24 mouse cellular contexts compared by ENCODE assay signal in the genomic region with DNA sequence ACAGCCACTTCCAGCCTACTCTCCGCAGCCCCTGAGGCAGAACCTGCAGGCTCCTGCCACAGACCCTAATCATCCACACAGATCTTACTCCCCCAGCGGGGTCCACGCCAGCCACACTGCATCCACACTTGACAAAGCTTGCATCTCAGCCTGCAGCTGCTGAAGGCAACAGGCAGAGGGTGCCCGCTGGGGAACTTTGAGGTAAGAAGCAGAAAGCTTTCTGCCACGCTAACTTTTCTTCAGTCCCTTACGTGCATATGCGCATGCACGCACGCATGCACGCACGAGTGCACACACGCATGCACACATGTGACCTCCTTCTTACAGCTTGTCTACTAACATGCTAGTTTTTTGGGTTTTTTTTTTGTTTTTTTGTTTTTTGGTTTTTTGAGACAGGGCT. TPM values are rescaled to one million over a fixed set of nuclear protein-coding genes. Genes with fewer than 3 reads are reported as not detected.
DNase-seq lines count a peak whose midpoint lies in the region; ATAC-seq and TF ChIP-seq lines count a peak whose summit lies in the region.
"Had no signal": no experiment of that assay in that cellular context is flagged by ENCODE, and none has a peak within 500 bp of the region (broad histone marks: within the 10 kb centered on the region; RNA-seq: fewer than 3 reads in every experiment).

No protein-coding gene starts in this region.

- no peak overlapping the region for H3K4me2 ChIP-seq in kidney, postnatal 0 days (ENCODE audit: low read length)
- H3K4me2 ChIP-seq: embryonic facial prominence, embryonic 12.5 days; embryonic facial prominence, embryonic 15.5 days; forebrain, embryonic 12.5 days; forebrain, embryonic 15.5 days; heart, embryonic 13.5 days; hindbrain, embryonic 15.5 days had no signal

- H3K36me3 ChIP-seq in kidney, postnatal 0 days (ENCODE audit: insufficient read depth, low read length) = peaks cover 9% of the 10 kb centered on the region; the same call in 1 of the 2 replicates
- H3K36me3 ChIP-seq: forebrain, embryonic 15.5 days; hindbrain, embryonic 15.5 days had no signal

- H3K4me1 ChIP-seq in kidney, postnatal 0 days (replicated peaks; ENCODE audit: insufficient read depth, low read length) = no peaks in the 10 kb centered on the region
- H3K4me1 ChIP-seq: embryonic facial prominence, embryonic 12.5 days; forebrain, embryonic 15.5 days had no signal

- H3K9ac ChIP-seq in kidney, postnatal 0 days (ENCODE audit: low read depth, low read length) = no peak overlapping the region
- H3K9ac ChIP-seq: embryonic facial prominence, embryonic 12.5 days; embryonic facial prominence, embryonic 15.5 days; forebrain, embryonic 12.5 days; forebrain, embryonic 15.5 days; heart, embryonic 13.5 days; hindbrain, embryonic 15.5 days had no signal

- no peaks in the 10 kb centered on the region for H3K9me3 ChIP-seq in kidney, postnatal 0 days (replicated peaks; ENCODE audit: low read length)
- H3K9me3 ChIP-seq: embryonic facial prominence, embryonic 12.5 days; embryonic facial prominence, embryonic 15.5 days; forebrain, embryonic 12.5 days; forebrain, embryonic 15.5 days; heart, embryonic 10.5 days; heart, embryonic 13.5 days; hindbrain, embryonic 15.5 days had no signal

- H3K27me3 ChIP-seq in kidney, postnatal 0 days (ENCODE audit: insufficient read depth, low read length) = no peaks in the 10 kb centered on the region
- H3K27me3 ChIP-seq: embryonic facial prominence, embryonic 12.5 days; embryonic facial prominence, embryonic 15.5 days; forebrain, embryonic 12.5 days; forebrain, embryonic 15.5 days; heart, embryonic 13.5 days; hindbrain, embryonic 15.5 days had no signal

- TF ChIP-seq CTCF in kidney, postnatal 0 days (IDR thresholded peaks at IDR 0.05; ENCODE audit: low read depth) = peak; percentile 13; the same call in 1 of the 2 replicates

- intact Hi-C loops in heart, postnatal 14 days (cut with DNase I) = no loop called here

- WGBS in kidney, postnatal 0 days = 80% methylated on average over 12 of the region's 12 CpGs

- H3K4me3 ChIP-seq in kidney, postnatal 0 days (replicated peaks; ENCODE audit: low read depth, low read length) = no peak overlapping the region
- H3K4me3 ChIP-seq: embryonic facial prominence, embryonic 12.5 days; embryonic facial prominence, embryonic 15.5 days; erythroblast, embryonic 14.5 days; forebrain, embryonic 12.5 days; forebrain, embryonic 15.5 days; heart, adult 2 months; heart, embryonic 10.5 days; heart, embryonic 13.5 days; hindbrain, embryonic 15.5 days had no signal

- H3K27ac ChIP-seq in kidney, postnatal 0 days = no peak overlapping the region
- H3K27ac ChIP-seq: embryonic facial prominence, embryonic 12.5 days; embryonic facial prominence, embryonic 15.5 days; forebrain, embryonic 12.5 days; forebrain, embryonic 15.5 days; heart, adult 2 months; heart, embryonic 10.5 days; heart, embryonic 13.5 days; hindbrain, embryonic 15.5 days had no signal

- peak; percentile 80 for DNase-seq in heart, adult 11 months
- DNase-seq in heart, postnatal 14 days = no peak
- no peak for DNase-seq in kidney, postnatal 0 days (ENCODE audit: low spot score)
- no peak for DNase-seq in kidney, postnatal 25 days
- DNase-seq in cerebellum, adult 11 months = no peak
- DNase-seq: adrenal gland, postnatal 10 days; adrenal gland, postnatal 36 days; cerebellum, adult 2 months; cerebellum, adult 9-11 months; cerebellum, postnatal 25 days; gastrocnemius, postnatal 25 days; heart, adult 2 months had no signal

- no peak for ATAC-seq in kidney, postnatal 0 days (replicated peaks; ENCODE audit: low FRiP score, low read depth)
- 0 out of 2 replicates have a peak, but pooled peaks have one; percentile 25 for ATAC-seq in monocyte, adult 5-6 weeks (replicated peaks; ENCODE audit: insufficient number of reproducible peaks, low FRiP score, low TSS enrichment, poor library complexity, severe bottlenecking)
- ATAC-seq: forebrain, embryonic 15.5 days had no signal

RNA-seq across cellular contexts. Expression of a gene that starts 5.9 kb away (rescaled TPM):
- total RNA-seq in heart, postnatal 14 days (2021) = 100 to 1,000 TPM; 196 to 208 TPM
- 105 and 117 TPM in 2 replicates for polyA plus RNA-seq in kidney, postnatal 0 days (2015; fragmentation: Nextera tagmentation; extraction: Ambion mirVana)
- total RNA-seq in monocyte, adult 5-6 weeks (2017) = 10.4 to 19.1 TPM (median 15.8 TPM) in 3 replicates

RNA-seq across cellular contexts. Expression of a gene that starts 15.1 kb away (rescaled TPM):
- not detected for total RNA-seq in heart, postnatal 14 days (2021)
- polyA plus RNA-seq in kidney, postnatal 0 days (2015; fragmentation: Nextera tagmentation; extraction: Ambion mirVana) = 26.6 and 31.3 TPM in 2 replicates
- 0.75 TPM in 1 of 3 replicates, not detected in the others for total RNA-seq in monocyte, adult 5-6 weeks (2017)
- total RNA-seq: adrenal gland, adult 18-20 months; adrenal gland, postnatal 10 days; adrenal gland, postnatal 36 days; gastrocnemius, adult 8-10 months; gastrocnemius, postnatal 25 days; heart, adult 2 months; heart, postnatal 25 days had no signal
- polyA plus RNA-seq: cerebellum, adult 2 months; erythroblast, embryonic 14.5 days; heart, adult 2 months had no signal

RNA-seq across cellular contexts. Expression of a gene that starts 21.5 kb away (rescaled TPM):
- total RNA-seq in heart, postnatal 14 days (2021) = 10 to 100 TPM; 24.7 to 25.8 TPM
- 40.8 and 42.7 TPM in 2 replicates for polyA plus RNA-seq in kidney, postnatal 0 days (2015; fragmentation: Nextera tagmentation; extraction: Ambion mirVana)
- total RNA-seq in monocyte, adult 5-6 weeks (2017) = 10.1 to 27.7 TPM (median 18.6 TPM) in 3 replicates

RNA-seq across cellular contexts. Expression of a gene that starts 44.7 kb away (rescaled TPM):
- total RNA-seq in heart, postnatal 14 days (2021) = 10 to 100 TPM; 70.0 to 77.1 TPM
- 43.6 and 44.4 TPM in 2 replicates for polyA plus RNA-seq in kidney, postnatal 0 days (2015; fragmentation: Nextera tagmentation; extraction: Ambion mirVana)
- total RNA-seq in monocyte, adult 5-6 weeks (2017) = 59.6 to 65.0 TPM (median 62.6 TPM) in 3 replicates
